Mouse (Mus musculus) frontal cortex, postnatal 10 days (tissue): ENCODE results near the gene Mon1a.

Experiments used
- DNase-seq, 2 experiments: peaks; one replicate each; pipeline ENCODE4 v3.0.0; 2022; ENCODE audit warnings: low spot score in 2 of 2, mixed read lengths in 1 of 2

Gene Mon1a

GRCm38 (mm10) chr9:107908410-107909158 is 20.6 kb downstream of the Mon1a start:
- DNase-seq = no peak

GRCm38 (mm10) chr9:107910025-107910769 is 22.2 kb downstream of the Mon1a start:
- DNase-seq = no peak

GRCm38 (mm10) chr9:107914764-107915420 is 26.9 kb downstream of the Mon1a start:
- DNase-seq = no peak

GRCm38 (mm10) chr9:107917895-107918608 is 30.1 kb downstream of the Mon1a start:
- no peak for DNase-seq

- no peak for DNase-seq
Measured at GRCm38 (mm10) chr9:107918884-107919283, 30.9 kb downstream of the Mon1a start.

- DNase-seq = no peak
Measured at GRCm38 (mm10) chr9:107919441-107919840, 31.5 kb downstream of the Mon1a start.

- no peak for DNase-seq
Measured at GRCm38 (mm10) chr9:107923021-107923420, 35.1 kb downstream of the Mon1a start.

GRCm38 (mm10) chr9:107923956-107924355 is 36.0 kb downstream of the Mon1a start:
- DNase-seq = no peak

- DNase-seq = no peak
Measured at GRCm38 (mm10) chr9:107925251-107925650, 37.3 kb downstream of the Mon1a start.

- no peak for DNase-seq
Measured at GRCm38 (mm10) chr9:107926920-107927420, 39.0 kb downstream of the Mon1a start.

GRCm38 (mm10) chr9:107927749-107928148 is 39.8 kb downstream of the Mon1a start:
- peak; percentile 40 to 71 for DNase-seq

GRCm38 (mm10) chr9:107928169-107928568 is 40.2 kb downstream of the Mon1a start, which contains the start of gene Actl11:
Gene Actl11 (plus strand): TSS chr9:107928469.
- DNase-seq = no peak

- no peak for DNase-seq
Measured at GRCm38 (mm10) chr9:107932221-107932620, 44.3 kb downstream of the Mon1a start.

GRCm38 (mm10) chr9:107934146-107934545 is 46.2 kb downstream of the Mon1a start:
- peak in 1 of 2 experiments; percentile 65 for DNase-seq

- DNase-seq = no peak
Measured at GRCm38 (mm10) chr9:107935374-107935773, 47.4 kb downstream of the Mon1a start, which contains the start of gene Camkv. Gene Camkv (plus strand): TSS chr9:107935674.

- DNase-seq = peak in 1 of 2 experiments; percentile 55
Measured at GRCm38 (mm10) chr9:107935790-107936214, 47.9 kb downstream of the Mon1a start.

GRCm38 (mm10) chr9:107936215-107936822 is 48.4 kb downstream of the Mon1a start:
- DNase-seq = peak; percentile 66 to 69

GRCm38 (mm10) chr9:107936831-107937230 is 48.9 kb downstream of the Mon1a start:
- no peak for DNase-seq

GRCm38 (mm10) chr9:107947241-107948194 is 59.6 kb downstream of the Mon1a start:
- no peak for DNase-seq
